Mouse (Mus musculus): Measurements from ENCODE around the gene Chil5. TPM values are rescaled to one million over a fixed set of nuclear protein-coding genes. Genes with fewer than 3 reads are reported as not detected.
A peak's percentile ranks its signal among the peaks of the same experiment; 100 is the strongest.
"Not testable (repeated sequence)": the region's sequence is repeated elsewhere in the genome, so short reads cannot be mapped to it uniquely, and the experiment has no call there.

Chil5 gene
- total and polyA plus RNA-seq, 2 experiments from 2014 or later, result 0.23 TPM; not detected in 1

DNA sequence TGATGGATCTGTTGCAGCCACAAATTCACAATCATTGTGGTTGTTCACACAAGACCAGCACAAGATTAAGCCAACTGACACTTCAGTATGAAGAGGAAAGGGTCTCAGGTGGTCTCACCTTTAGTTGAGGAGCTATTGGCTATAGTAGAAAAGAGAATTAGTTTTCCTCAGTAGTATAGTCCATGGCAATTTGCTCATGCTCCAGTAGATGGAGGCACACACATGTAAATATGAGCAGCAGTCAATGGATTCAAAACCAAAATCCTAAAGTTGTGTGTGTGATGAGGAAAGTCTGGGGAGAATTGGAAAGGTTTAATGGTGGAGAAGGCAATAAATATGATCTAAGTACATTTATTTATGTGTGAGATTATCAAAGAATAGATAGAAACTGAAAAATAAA, 10.8 kb downstream of the Chil5 start:
- Histone ChIP-seq H3K4me1 (ENCODE audit: insufficient read depth) (no peaks in the 10 kb centered on the region), H3K9me3 (ENCODE audit: low read length) (no peaks in the 10 kb centered on the region), H3K27me3 (ENCODE audit: insufficient read depth, low read length) (no peaks in the 10 kb centered on the region), H3K36me3 (ENCODE audit: insufficient read depth) (no peaks in the 10 kb centered on the region), H3K27ac (ENCODE audit: low read depth, low read length) (no peak overlapping the region), H3K4me2 (ENCODE audit: low read depth) (no peak overlapping the region), H3K9ac (no peak overlapping the region), H3K4me3 (ENCODE audit: low read depth, low read length) (no peak overlapping the region)
- peak; percentile 78 for TF ChIP-seq CTCF (IDR thresholded peaks at IDR 0.05; ENCODE audit: low read depth)
- ATAC-seq, result peak; percentile 81; the same call in 1 of the 2 replicates
- peak; percentile 54 for DNase-seq

DNA sequence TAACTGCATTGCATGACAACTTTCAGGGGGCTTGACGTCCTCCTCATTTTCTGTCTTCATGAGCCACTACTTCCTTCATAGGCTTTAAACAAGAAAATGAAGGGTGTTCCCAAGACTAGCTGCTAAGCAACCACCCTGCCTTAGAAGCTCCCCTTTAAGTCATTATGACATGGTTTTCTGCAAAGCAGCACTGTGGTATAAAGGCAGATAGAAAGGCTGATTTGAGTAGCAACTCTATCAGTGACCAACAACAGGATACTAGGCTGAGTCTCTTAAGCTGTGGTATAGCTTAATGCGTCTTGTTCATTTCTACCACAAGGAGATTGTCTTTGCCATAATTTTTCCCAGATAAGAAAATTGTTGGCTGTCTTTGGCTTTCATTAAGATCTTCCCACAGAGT, 18.1 kb downstream of the Chil5 start, which contains the start of gene Pifo:
Gene Pifo (minus strand): TSS at position 101 of the 400 bp plus-strand sequence.
- H3K9ac ChIP-seq, result no peak within 1 kb of the TSS
- H3K27ac ChIP-seq (ENCODE audit: low read depth, low read length), result no peak within 1 kb of the TSS
- H3K27me3 ChIP-seq (ENCODE audit: insufficient read depth, low read length), result no peaks in the 10 kb centered on the region
- H3K4me1 ChIP-seq (ENCODE audit: insufficient read depth), result no peaks in the 10 kb centered on the region
- H3K36me3 ChIP-seq (ENCODE audit: insufficient read depth), result no peaks in the 10 kb centered on the region
- no peak for ATAC-seq
- H3K4me2 ChIP-seq (ENCODE audit: low read depth), result no peak within 1 kb of the TSS
- WGBS, result 78% methylated on average over 2 of the region's 2 CpGs
- no peak for DNase-seq
- no peaks in the 10 kb centered on the region for H3K9me3 ChIP-seq (ENCODE audit: low read length)
- TF ChIP-seq CTCF (IDR thresholded peaks at IDR 0.05; ENCODE audit: low read depth), result no peak
- H3K4me3 ChIP-seq (ENCODE audit: low read depth, low read length), result no peak within 1 kb of the TSS

DNA sequence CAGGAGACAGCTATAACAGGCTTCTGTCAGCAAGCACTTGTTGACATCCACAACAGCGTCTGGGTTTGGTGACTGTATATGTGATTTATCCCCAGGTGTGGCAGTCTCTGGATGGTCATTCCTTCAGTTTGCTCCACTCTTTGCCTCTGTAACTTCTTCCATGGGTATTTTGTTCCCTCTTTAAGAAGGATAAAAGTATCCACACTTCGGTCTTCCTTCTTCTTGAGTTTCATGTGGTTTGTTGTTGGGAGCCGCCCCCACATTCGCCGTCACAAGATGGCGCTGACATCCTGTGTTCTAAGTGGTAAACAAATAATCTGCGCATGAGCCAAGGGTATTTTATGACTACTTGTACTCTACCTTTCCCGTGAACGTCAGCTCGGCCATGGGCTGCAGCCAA, 29.3 kb downstream of the Chil5 start:
- not testable (repeated sequence) for H3K9me3 ChIP-seq (ENCODE audit: low read length); H3K4me1 ChIP-seq (ENCODE audit: insufficient read depth); DNase-seq; H3K27ac ChIP-seq (ENCODE audit: low read depth, low read length); H3K4me2 ChIP-seq (ENCODE audit: low read depth); H3K4me3 ChIP-seq (ENCODE audit: low read depth, low read length); H3K27me3 ChIP-seq (ENCODE audit: insufficient read depth, low read length); ATAC-seq; H3K9ac ChIP-seq; H3K36me3 ChIP-seq (ENCODE audit: insufficient read depth)
- 70% methylated on average over 10 of the region's 10 CpGs for WGBS

DNA sequence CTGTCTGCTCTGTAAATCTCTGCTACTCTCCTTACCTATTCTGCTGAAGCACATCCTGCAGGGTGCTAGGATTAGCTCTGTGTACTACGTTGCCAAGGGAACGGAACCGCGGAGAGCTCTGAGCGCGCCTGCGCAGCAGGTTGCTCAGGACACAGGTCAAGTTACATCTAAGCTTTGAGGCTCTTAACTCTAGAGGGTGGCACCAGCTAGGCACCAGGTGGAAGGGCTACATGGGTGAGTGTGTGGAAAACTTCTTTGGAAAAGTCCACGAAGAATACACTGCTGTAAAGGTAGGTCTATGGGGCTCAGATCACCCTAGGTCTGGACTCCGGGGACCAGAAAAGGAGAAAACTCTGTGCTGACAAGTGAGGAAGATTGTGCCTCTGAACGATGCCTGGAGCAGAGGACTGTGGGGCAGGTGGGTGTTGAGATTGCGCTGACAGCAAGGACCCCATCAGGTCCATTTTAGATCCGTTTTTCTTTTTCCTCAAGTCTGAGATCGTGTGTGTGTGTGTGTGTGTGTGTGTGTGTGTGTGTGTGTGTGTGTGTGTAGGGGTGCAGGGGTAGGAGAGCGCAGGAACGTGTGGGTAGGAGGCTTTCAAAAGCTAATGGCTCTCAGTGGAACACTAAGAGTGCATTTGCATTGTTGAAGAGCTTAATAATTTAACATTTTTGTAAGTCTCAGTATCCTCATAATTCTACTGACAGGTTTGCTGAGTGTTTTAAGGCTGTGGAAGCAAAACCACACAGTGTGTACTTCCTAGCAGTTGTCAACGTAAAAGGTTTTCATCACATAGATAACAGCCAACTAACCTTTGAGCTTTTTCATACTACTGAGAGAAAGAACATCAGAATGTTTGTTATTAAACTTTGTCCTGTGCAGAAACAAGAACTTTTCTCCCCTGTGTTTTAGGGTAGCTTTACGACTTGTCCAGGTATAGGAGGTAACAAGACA, 30.9 kb downstream of the Chil5 start:
- H3K36me3 ChIP-seq (ENCODE audit: insufficient read depth), result no peaks in the 10 kb centered on the region
- no peaks in the 10 kb centered on the region for H3K27me3 ChIP-seq (ENCODE audit: insufficient read depth, low read length)
- WGBS, result 13% methylated on average over 17 of the region's 17 CpGs
- peak overlapping the region; percentile 35; the same call in 1 of the 2 replicates for H3K9ac ChIP-seq
- H3K4me1 ChIP-seq (ENCODE audit: insufficient read depth), result 0 out of 2 replicates have a peak, but pooled peaks cover 8% of the 10 kb centered on the region
- peak overlapping the region; percentile 55 for H3K4me2 ChIP-seq (ENCODE audit: low read depth)
- peak; percentile 97 for ATAC-seq
- peak; percentile 60 for DNase-seq
- no peak for TF ChIP-seq CTCF (IDR thresholded peaks at IDR 0.05; ENCODE audit: low read depth)
- no peaks in the 10 kb centered on the region for H3K9me3 ChIP-seq (ENCODE audit: low read length)
- peak overlapping the region; percentile 28 for H3K4me3 ChIP-seq (ENCODE audit: low read depth, low read length)
- no peak overlapping the region for H3K27ac ChIP-seq (ENCODE audit: low read depth, low read length)

DNA sequence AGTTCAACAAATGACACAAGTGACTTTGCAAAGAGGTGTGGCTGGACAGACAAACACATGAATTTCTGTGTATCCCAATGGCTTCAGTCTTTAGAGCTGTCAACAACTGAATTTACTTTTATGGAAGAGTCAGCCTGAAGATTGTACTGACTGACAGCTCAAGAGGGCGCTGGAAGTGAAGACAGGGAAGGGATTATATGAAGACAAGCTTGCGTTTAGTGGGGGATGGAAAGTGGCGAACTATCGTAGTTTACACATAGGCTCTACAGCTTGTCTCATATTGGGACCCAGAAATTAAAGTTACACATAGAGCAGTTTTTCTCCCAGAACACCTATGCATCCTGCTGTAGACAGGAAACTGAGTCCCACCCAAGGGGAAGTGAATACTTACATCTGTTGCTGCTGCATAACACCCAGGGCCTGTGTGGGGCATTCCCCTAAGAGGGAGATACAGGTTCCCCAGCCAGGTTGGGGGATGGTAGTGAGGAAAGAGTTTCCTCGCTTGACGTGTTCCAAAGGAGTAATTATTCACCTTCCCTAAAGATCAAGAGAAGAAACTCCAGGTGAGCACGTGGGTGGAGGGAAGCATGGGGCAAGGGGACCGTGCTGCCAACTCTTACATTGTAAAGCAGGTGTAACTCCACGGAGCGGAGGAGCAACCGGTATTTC, 31.8 kb downstream of the Chil5 start:
- peak; percentile 49 for ATAC-seq
- DNase-seq, result no peak
- H3K4me3 ChIP-seq (ENCODE audit: low read depth, low read length), result peak overlapping the region; percentile 28
- no peak overlapping the region for H3K27ac ChIP-seq (ENCODE audit: low read depth, low read length)
- 0 out of 2 replicates have a peak, but pooled peaks cover 8% of the 10 kb centered on the region for H3K4me1 ChIP-seq (ENCODE audit: insufficient read depth)
- H3K27me3 ChIP-seq (ENCODE audit: insufficient read depth, low read length), result no peaks in the 10 kb centered on the region
- peak overlapping the region; percentile 55 for H3K4me2 ChIP-seq (ENCODE audit: low read depth)
- 20% methylated on average over 11 of the region's 11 CpGs for WGBS
- TF ChIP-seq CTCF (IDR thresholded peaks at IDR 0.05; ENCODE audit: low read depth), result no peak
- peak overlapping the region; percentile 35; the same call in 1 of the 2 replicates for H3K9ac ChIP-seq
- H3K36me3 ChIP-seq (ENCODE audit: insufficient read depth), result no peaks in the 10 kb centered on the region
- H3K9me3 ChIP-seq (ENCODE audit: low read length), result no peaks in the 10 kb centered on the region

DNA sequence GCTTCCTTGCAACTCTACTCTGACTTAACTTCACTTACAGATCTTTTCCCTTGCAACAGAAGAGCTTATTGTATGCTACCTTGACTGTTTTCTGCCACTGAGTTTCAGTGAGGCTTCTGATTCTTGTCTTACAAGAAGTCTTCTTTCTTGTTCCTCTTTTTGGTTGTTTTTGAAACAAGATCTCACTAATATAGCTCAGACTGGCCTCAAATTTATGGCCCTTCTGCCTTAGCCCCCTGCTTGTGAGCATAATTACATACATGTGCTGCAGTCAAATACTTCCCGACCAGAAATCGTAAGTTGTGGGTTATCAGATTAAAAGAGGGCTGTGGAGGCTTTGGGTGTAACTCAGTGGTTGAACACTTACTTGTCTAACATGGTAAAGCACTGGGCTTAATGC, 37.9 kb downstream of the Chil5 start:
- H3K9ac ChIP-seq, result no peak overlapping the region
- H3K27me3 ChIP-seq (ENCODE audit: insufficient read depth, low read length), result no peaks in the 10 kb centered on the region
- DNase-seq (no peak), ATAC-seq (no peak)
- WGBS, result 80% methylated on average over 2 of the region's 2 CpGs
- H3K27ac ChIP-seq (ENCODE audit: low read depth, low read length), result no peak overlapping the region
- no peak overlapping the region for H3K4me2 ChIP-seq (ENCODE audit: low read depth)
- no peaks in the 10 kb centered on the region for H3K9me3 ChIP-seq (ENCODE audit: low read length)
- no peak for TF ChIP-seq CTCF (IDR thresholded peaks at IDR 0.05; ENCODE audit: low read depth)
- no peaks in the 10 kb centered on the region for H3K4me1 ChIP-seq (ENCODE audit: insufficient read depth)
- no peaks in the 10 kb centered on the region for H3K36me3 ChIP-seq (ENCODE audit: insufficient read depth)
- H3K4me3 ChIP-seq (ENCODE audit: low read depth, low read length), result no peak overlapping the region

Measured in forebrain, postnatal 0 days (tissue).